Mouse (Mus musculus) heart, postnatal 0 days (tissue): ENCODE measurements at regions not wholly inside any gene's neighbourhood (a gene's known extent, or its start where the extent isn't known, plus 50 kb on each side); places are given as distances from the start of the nearest gene placed in this dataset.
"Not testable (repeated sequence)": the region's sequence is repeated elsewhere in the genome, so short reads cannot be mapped to it uniquely, and the experiment has no call there.

ENCODE experiments used
- ATAC-seq: fragments of 200-750 bp; cut with Nextera tagmentation; 2 replicates; pipeline ENCODE4 v1.8.0; 2017; ENCODE audit warnings: low read depth, moderate number of reproducible peaks, moderate library complexity; ENCODE audit not compliant: insufficient read depth
- DNase-seq: peaks from one replicate; pipeline ENCODE4 v3.0.0-alpha.2; 2016; ENCODE audit warnings: low spot score
- H3K27ac ChIP-seq: fragments of 300-500 bp; sonication (generic); 2 replicates; pipeline ENCODE4 v1.5.1; 2014; ENCODE audit warnings: low read depth, mild to moderate bottlenecking
- H3K27me3 ChIP-seq: fragments of 300-500 bp; sonication (generic); 2 replicates; pipeline ENCODE4 v1.6.1; 2014; ENCODE audit warnings: low read length, mixed read lengths; ENCODE audit not compliant: control insufficient read depth, insufficient read depth
- H3K36me3 ChIP-seq: fragments of 300-500 bp; sonication (generic); replicated peaks from 2 replicates; pipeline ENCODE4 v1.6.1; 2014; ENCODE audit warnings: low read length, mixed read lengths; ENCODE audit not compliant: control insufficient read depth, insufficient read depth
- H3K4me1 ChIP-seq: fragments of 300-500 bp; sonication (generic); 2 replicates; pipeline ENCODE4 v1.6.1; 2014; ENCODE audit warnings: antibody characterized with exemption; ENCODE audit not compliant: control insufficient read depth, insufficient read depth
- H3K4me2 ChIP-seq: fragments of 300-500 bp; sonication (generic); 2 replicates; pipeline ENCODE4 v1.6.1; 2014; ENCODE audit warnings: low read depth, mild to moderate bottlenecking, low read length, moderate library complexity
- H3K4me3 ChIP-seq: fragments of 300-500 bp; sonication (generic); 2 replicates; pipeline ENCODE4 v1.5.1; 2014; ENCODE audit warnings: low read depth, low read length
- H3K9ac ChIP-seq: fragments of 300-500 bp; sonication (generic); replicated peaks from 2 replicates; pipeline ENCODE4 v1.6.1; 2014; ENCODE audit warnings: low read depth, low read length, mixed read lengths
- H3K9me3 ChIP-seq: fragments of 300-500 bp; sonication (generic); replicated peaks from 2 replicates; pipeline ENCODE4 v1.6.1; 2016; ENCODE audit warnings: low read length; ENCODE audit not compliant: control insufficient read depth
- CTCF ChIP-seq: IDR thresholded peaks from 2 replicates; pipeline ENCODE4 v1.5.1; 2016; ENCODE audit warnings: antibody characterized with exemption, control low read depth, low read depth
- EP300 ChIP-seq: IDR thresholded peaks from 2 replicates; pipeline ENCODE4 v1.6.1; 2016; ENCODE audit warnings: antibody characterized with exemption, low read depth
- WGBS: fragments of 180-500 bp; shearing (Covaris S2); extraction: QIAGEN DNeasy Blood & Tissue Kit; methylation state at CpG from one replicate; pipeline ENCODE4 v1.1.7; 2014; 5-methylcytosine and 5-hydroxymethylcytosine counted together

GRCm38 (mm10) chr17:17197229-17197628 lies 76.0 kb downstream of the Zfp97 start:
- not testable (repeated sequence) for H3K27me3 ChIP-seq, H3K4me1 ChIP-seq, H3K4me2 ChIP-seq, ATAC-seq, H3K27ac ChIP-seq, DNase-seq, H3K4me3 ChIP-seq, H3K36me3 ChIP-seq, H3K9ac ChIP-seq
- 100% methylated on average over 2 of the region's 2 CpGs for WGBS
- H3K9me3 ChIP-seq = peaks cover 29% of the 10 kb centered on the region; the same call in 1 of the 2 replicates

DNA sequence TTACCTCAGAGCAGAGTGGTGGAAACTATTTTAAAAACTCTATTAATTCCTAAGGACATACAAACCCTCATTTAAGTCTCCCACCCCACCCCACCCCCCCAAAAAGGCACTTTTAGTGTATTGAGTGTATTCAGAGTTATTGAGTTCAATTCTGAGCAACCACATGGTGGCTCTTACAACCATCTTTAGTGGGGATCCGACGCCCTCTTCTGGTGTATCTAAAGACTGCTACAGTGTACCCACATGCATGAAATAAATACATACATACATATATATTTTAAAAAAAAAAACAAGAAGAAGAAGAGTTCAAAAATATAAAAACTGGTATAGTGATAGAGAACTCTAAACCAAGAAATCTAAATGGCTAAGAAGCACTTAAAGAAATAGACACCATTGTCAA lies 107.9 kb downstream of the Zfp97 start:
- Histone ChIP-seq H3K4me2 (no peak overlapping the region), H3K4me3 (no peak overlapping the region), H3K4me1 (no peaks in the 10 kb centered on the region), H3K9ac (no peak overlapping the region), H3K9me3 (no peaks in the 10 kb centered on the region), H3K27ac (no peak overlapping the region), H3K27me3 (no peaks in the 10 kb centered on the region), H3K36me3 (no peaks in the 10 kb centered on the region)
- DNase-seq = no peak
- WGBS = 33% methylated on average over 2 of the region's 2 CpGs
- no peak for ATAC-seq
- TF ChIP-seq EP300 (no peak), CTCF (no peak)

DNA sequence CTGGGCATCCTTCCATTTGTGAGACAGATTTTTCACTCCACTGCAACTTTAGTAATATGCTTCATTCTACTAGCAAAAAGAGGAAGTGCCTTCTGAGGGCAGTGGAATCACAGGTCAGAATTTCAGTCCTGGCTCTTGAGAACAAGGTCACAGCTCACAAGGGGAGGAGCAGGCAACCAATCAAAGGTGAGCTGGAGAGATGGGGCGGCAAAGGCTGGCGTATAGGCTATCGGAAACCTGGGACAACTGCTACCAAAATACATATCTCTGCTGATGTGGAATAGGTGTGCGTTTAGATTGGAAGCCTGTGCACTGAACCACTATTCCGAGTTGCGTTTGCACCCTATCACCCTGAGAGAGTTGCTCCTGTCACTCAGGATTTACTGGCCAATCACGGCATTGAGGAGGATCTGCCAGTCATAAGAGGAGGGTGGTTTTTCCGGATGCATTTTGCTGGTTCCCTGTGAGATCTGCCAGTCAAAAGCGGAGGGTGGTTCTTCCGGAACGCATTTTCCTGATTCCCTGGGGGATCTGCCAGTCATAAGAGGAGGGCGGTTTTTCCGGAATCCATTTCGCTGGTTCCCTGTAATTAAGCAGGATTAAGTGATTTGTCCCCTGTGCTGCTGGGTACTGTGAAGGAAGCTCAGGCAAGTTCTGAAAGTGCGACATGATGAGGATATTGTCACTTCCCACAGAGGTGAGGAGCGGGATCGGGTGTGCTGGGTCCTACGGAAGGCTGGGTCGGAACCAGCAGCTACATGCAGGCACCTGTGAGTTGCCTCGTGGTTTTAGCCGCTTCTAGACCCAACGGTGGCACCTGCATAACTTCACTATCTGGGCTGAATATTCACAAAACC lies 113.3 kb downstream of the Zfp97 start:
- Histone ChIP-seq H3K27ac (peak overlapping the region; percentile 79), H3K4me3 (peak overlapping the region; percentile 55), H3K9ac (peak overlapping the region; percentile 69), H3K4me2 (peak overlapping the region; percentile 64)
- H3K36me3 ChIP-seq, H3K4me1 ChIP-seq, H3K9me3 ChIP-seq, H3K27me3 ChIP-seq: not testable (repeated sequence)
- 0 out of 2 replicates have a peak, but pooled peaks have one; percentile 56 for TF ChIP-seq EP300
- ATAC-seq = peak; percentile 99
- peak; percentile 98 for DNase-seq
- WGBS = under 1% methylated on average over 20 of the region's 22 CpGs

- H3K4me1 ChIP-seq, H3K36me3 ChIP-seq, H3K9me3 ChIP-seq, H3K27me3 ChIP-seq, ATAC-seq: not testable (repeated sequence)
- Histone ChIP-seq H3K4me3 (peak overlapping the region; percentile 55), H3K4me2 (peak overlapping the region; percentile 64), H3K9ac (peak overlapping the region; percentile 69), H3K27ac (peak overlapping the region; percentile 79)
- peak; percentile 6 for DNase-seq
- WGBS = under 1% methylated on average over 5 of the region's 5 CpGs
These were observed 113.9 kb downstream of the Zfp97 start for GRCm38 (mm10) chr17:17235186-17235482.
